Mouse (Mus musculus): ENCODE results near the gene Susd4. TPM values are rescaled to one million over a fixed set of nuclear protein-coding genes. Genes with fewer than 3 reads are reported as not detected.
A peak's percentile ranks its signal among the peaks of the same experiment; 100 is the strongest.

Gene Susd4
- polyA plus RNA-seq, 1 experiment from 2014 or later = 22.3 TPM

- no peak overlapping the region for H3K27ac ChIP-seq
- no peaks in the 10 kb centered on the region for H3K9me3 ChIP-seq
- peaks cover 21% of the 10 kb centered on the region for H3K4me1 ChIP-seq (replicated peaks)
- no peak for DNase-seq (ENCODE audit: low spot score)
- WGBS = 81% methylated on average over 6 of the region's 6 CpGs
- H3K4me3 ChIP-seq = no peak overlapping the region
- no peaks in the 10 kb centered on the region for H3K27me3 ChIP-seq (ENCODE audit: insufficient read depth, poor library complexity, severe bottlenecking)
- H3K36me3 ChIP-seq = no peaks in the 10 kb centered on the region
Measured at GRCm38 (mm10) chr1:182838061-182838460, 74.4 kb downstream of the Susd4 start.

GRCm38 (mm10) chr1:182839332-182839929 lies 75.8 kb downstream of the Susd4 start:
- Histone ChIP-seq H3K4me3 (no peak overlapping the region), H3K36me3 (no peaks in the 10 kb centered on the region), H3K4me1 (replicated peaks) (peaks cover 21% of the 10 kb centered on the region), H3K27ac (peak overlapping the region; percentile 67), H3K9me3 (no peaks in the 10 kb centered on the region), H3K27me3 (ENCODE audit: insufficient read depth, poor library complexity, severe bottlenecking) (no peaks in the 10 kb centered on the region)
- DNase-seq (ENCODE audit: low spot score) = no peak
- 88% methylated on average over 4 of the region's 4 CpGs for WGBS

- Histone ChIP-seq H3K4me3 (no peak overlapping the region), H3K4me1 (replicated peaks) (peaks cover 21% of the 10 kb centered on the region), H3K9me3 (no peaks in the 10 kb centered on the region), H3K27me3 (ENCODE audit: insufficient read depth, poor library complexity, severe bottlenecking) (no peaks in the 10 kb centered on the region), H3K27ac (peak overlapping the region; percentile 67), H3K36me3 (no peaks in the 10 kb centered on the region)
- 62% methylated on average over 6 of the region's 6 CpGs for WGBS
- DNase-seq (ENCODE audit: low spot score) = no peak
Measured at GRCm38 (mm10) chr1:182840011-182840410, 76.4 kb downstream of the Susd4 start.

- WGBS = 92% methylated on average over 6 of the region's 6 CpGs
- Histone ChIP-seq H3K27me3 (ENCODE audit: insufficient read depth, poor library complexity, severe bottlenecking) (no peaks in the 10 kb centered on the region), H3K4me1 (replicated peaks) (peaks cover 17% of the 10 kb centered on the region), H3K4me3 (no peak overlapping the region), H3K36me3 (no peaks in the 10 kb centered on the region), H3K27ac (no peak overlapping the region), H3K9me3 (no peaks in the 10 kb centered on the region)
- DNase-seq (ENCODE audit: low spot score) = no peak
Measured at GRCm38 (mm10) chr1:182840606-182841005, 76.9 kb downstream of the Susd4 start.

GRCm38 (mm10) chr1:182849556-182849955 lies 85.9 kb downstream of the Susd4 start:
- H3K4me3 ChIP-seq = no peak overlapping the region
- H3K27me3 ChIP-seq (ENCODE audit: insufficient read depth, poor library complexity, severe bottlenecking) = no peaks in the 10 kb centered on the region
- H3K9me3 ChIP-seq = no peaks in the 10 kb centered on the region
- no peak for DNase-seq (ENCODE audit: low spot score)
- H3K36me3 ChIP-seq = no peaks in the 10 kb centered on the region
- WGBS = 82% methylated on average over 12 of the region's 12 CpGs
- H3K4me1 ChIP-seq (replicated peaks) = peaks cover 21% of the 10 kb centered on the region
- H3K27ac ChIP-seq = no peak overlapping the region

- H3K4me3 ChIP-seq = no peak overlapping the region
- H3K36me3 ChIP-seq = no peaks in the 10 kb centered on the region
- DNase-seq (ENCODE audit: low spot score) = no peak
- H3K27me3 ChIP-seq (ENCODE audit: insufficient read depth, poor library complexity, severe bottlenecking) = no peaks in the 10 kb centered on the region
- no peaks in the 10 kb centered on the region for H3K9me3 ChIP-seq
- H3K27ac ChIP-seq = no peak overlapping the region
- 90% methylated on average over 1 of the region's 1 CpGs for WGBS
- peaks cover 21% of the 10 kb centered on the region for H3K4me1 ChIP-seq (replicated peaks)
Measured at GRCm38 (mm10) chr1:182850080-182850479, 86.4 kb downstream of the Susd4 start.

- Histone ChIP-seq H3K4me1 (replicated peaks) (peaks cover 34% of the 10 kb centered on the region), H3K27me3 (ENCODE audit: insufficient read depth, poor library complexity, severe bottlenecking) (no peaks in the 10 kb centered on the region), H3K36me3 (no peaks in the 10 kb centered on the region), H3K4me3 (no peak overlapping the region), H3K27ac (0 out of 2 replicates have a peak overlapping the region, but pooled peaks have one; percentile 26), H3K9me3 (no peaks in the 10 kb centered on the region)
- DNase-seq (ENCODE audit: low spot score) = no peak
- WGBS = 51% methylated on average over 6 of the region's 6 CpGs
Measured at GRCm38 (mm10) chr1:182852158-182852557, 88.5 kb downstream of the Susd4 start.

- Histone ChIP-seq H3K4me1 (replicated peaks) (peaks cover 42% of the 10 kb centered on the region), H3K36me3 (no peaks in the 10 kb centered on the region), H3K27ac (no peak overlapping the region)
Measured at GRCm38 (mm10) chr1:182856636-182857035, 93.0 kb downstream of the Susd4 start.

GRCm38 (mm10) chr1:182861671-182862358 lies 98.2 kb downstream of the Susd4 start:
- 46% methylated on average over 7 of the region's 7 CpGs for WGBS
- H3K27me3 ChIP-seq (ENCODE audit: insufficient read depth, poor library complexity, severe bottlenecking) = no peaks in the 10 kb centered on the region
- H3K4me3 ChIP-seq = no peak overlapping the region
- peak overlapping the region; percentile 35 for H3K27ac ChIP-seq
- no peaks in the 10 kb centered on the region for H3K36me3 ChIP-seq
- peaks cover 33% of the 10 kb centered on the region for H3K4me1 ChIP-seq (replicated peaks)
- no peaks in the 10 kb centered on the region for H3K9me3 ChIP-seq
- DNase-seq (ENCODE audit: low spot score) = peak; percentile 15

More at GRCm38 (mm10) chr1:182856636-182857035, 93.0 kb downstream of the Susd4 start:
- DNase-seq (ENCODE audit: low spot score) = no peak
- 71% methylated on average over 13 of the region's 13 CpGs for WGBS
- Histone ChIP-seq H3K27me3 (ENCODE audit: insufficient read depth, poor library complexity, severe bottlenecking) (no peaks in the 10 kb centered on the region), H3K4me3 (no peak overlapping the region), H3K9me3 (no peaks in the 10 kb centered on the region)

- no peak for DNase-seq (ENCODE audit: low spot score)
- no peaks in the 10 kb centered on the region for H3K9me3 ChIP-seq
- peaks cover 36% of the 10 kb centered on the region for H3K4me1 ChIP-seq (replicated peaks)
- no peaks in the 10 kb centered on the region for H3K27me3 ChIP-seq (ENCODE audit: insufficient read depth, poor library complexity, severe bottlenecking)
- H3K4me3 ChIP-seq = no peak overlapping the region
- no peak overlapping the region for H3K27ac ChIP-seq
- WGBS = 89% methylated on average over 6 of the region's 6 CpGs
- no peaks in the 10 kb centered on the region for H3K36me3 ChIP-seq
Measured at GRCm38 (mm10) chr1:182863396-182863795, 99.7 kb downstream of the Susd4 start.

- 92% methylated on average over 3 of the region's 3 CpGs for WGBS
- DNase-seq (ENCODE audit: low spot score) = no peak
- peaks cover 14% of the 10 kb centered on the region for H3K9me3 ChIP-seq
- peaks cover 29% of the 10 kb centered on the region for H3K4me1 ChIP-seq (replicated peaks)
- H3K4me3 ChIP-seq = no peak overlapping the region
- peak overlapping the region; percentile 86 for H3K27ac ChIP-seq
- no peaks in the 10 kb centered on the region; the same call in 1 of the 2 replicates for H3K36me3 ChIP-seq
- H3K27me3 ChIP-seq (ENCODE audit: insufficient read depth, poor library complexity, severe bottlenecking) = no peaks in the 10 kb centered on the region
Measured at GRCm38 (mm10) chr1:182867886-182868285, 104.2 kb downstream of the Susd4 start.

- Histone ChIP-seq H3K4me1 (replicated peaks) (peaks cover 27% of the 10 kb centered on the region), H3K36me3 (no peaks in the 10 kb centered on the region; the same call in 1 of the 2 replicates), H3K27me3 (ENCODE audit: insufficient read depth, poor library complexity, severe bottlenecking) (no peaks in the 10 kb centered on the region), H3K4me3 (0 out of 2 replicates have a peak overlapping the region, but pooled peaks have one; percentile 23), H3K9me3 (peaks cover 20% of the 10 kb centered on the region), H3K27ac (peak overlapping the region; percentile 86)
- peak; percentile 71 for DNase-seq (ENCODE audit: low spot score)
- 49% methylated on average over 14 of the region's 14 CpGs for WGBS
Measured at GRCm38 (mm10) chr1:182868432-182869113, 104.9 kb downstream of the Susd4 start.

GRCm38 (mm10) chr1:182869114-182869456 lies 105.4 kb downstream of the Susd4 start:
- DNase-seq (ENCODE audit: low spot score) = no peak
- 37% methylated on average over 6 of the region's 6 CpGs for WGBS
- Histone ChIP-seq H3K36me3 (no peaks in the 10 kb centered on the region; the same call in 1 of the 2 replicates), H3K4me3 (0 out of 2 replicates have a peak overlapping the region, but pooled peaks have one; percentile 23), H3K27ac (peak overlapping the region; percentile 86), H3K27me3 (ENCODE audit: insufficient read depth, poor library complexity, severe bottlenecking) (no peaks in the 10 kb centered on the region), H3K4me1 (replicated peaks) (peaks cover 27% of the 10 kb centered on the region), H3K9me3 (peaks cover 20% of the 10 kb centered on the region)

Data from hindbrain, embryonic 10.5 days (tissue).